Mouse (Mus musculus): ENCODE measurements around the gene Baiap3. TPM values are rescaled to one million over a fixed set of nuclear protein-coding genes. Genes with fewer than 3 reads are reported as not detected.
A peak's percentile ranks its signal among the peaks of the same experiment; 100 is the strongest.

The Baiap3 gene
- polyA plus RNA-seq, 1 experiment from 2014 or later, result 0.54 TPM

- Histone ChIP-seq H3K9me3 (ENCODE audit: low read length) (no peaks in the 10 kb centered on the region), H3K4me1 (ENCODE audit: insufficient read depth) (peaks cover 10% of the 10 kb centered on the region), H3K4me3 (ENCODE audit: low read depth, low read length) (no peak overlapping the region), H3K4me2 (ENCODE audit: low read depth, low read length) (no peak overlapping the region), H3K27ac (ENCODE audit: low read depth) (no peak overlapping the region), H3K27me3 (ENCODE audit: insufficient read depth, low read length) (peaks cover 37% of the 10 kb centered on the region), H3K36me3 (replicated peaks; ENCODE audit: insufficient read depth, low read length) (0 out of 2 replicates have a peak, but pooled peaks cover 3% of the 10 kb centered on the region), H3K9ac (replicated peaks) (no peak overlapping the region)
- ATAC-seq (no peak), DNase-seq (no peak)
- no peak for TF ChIP-seq EP300 (IDR thresholded peaks at IDR 0.05; ENCODE audit: low read depth)
- TF ChIP-seq CTCF (IDR thresholded peaks at IDR 0.05; ENCODE audit: low read depth), result no peak
- WGBS (ENCODE audit: insufficient replicate concordance), result 38% methylated on average over 10 of the region's 10 CpGs
Observed at GRCm38 (mm10) chr17:25253760-25254159, 2.4 kb downstream of the Baiap3 start.

- no peaks in the 10 kb centered on the region for H3K9me3 ChIP-seq (ENCODE audit: low read length)
- no peak for ATAC-seq
- no peak overlapping the region for H3K27ac ChIP-seq (ENCODE audit: low read depth)
- H3K4me2 ChIP-seq (ENCODE audit: low read depth, low read length), result no peak overlapping the region
- no peak for DNase-seq
- no peak overlapping the region for H3K4me3 ChIP-seq (ENCODE audit: low read depth, low read length)
- TF ChIP-seq EP300 (IDR thresholded peaks at IDR 0.05; ENCODE audit: low read depth), result no peak
- TF ChIP-seq CTCF (IDR thresholded peaks at IDR 0.05; ENCODE audit: low read depth), result no peak
- no peak overlapping the region for H3K9ac ChIP-seq (replicated peaks)
- H3K36me3 ChIP-seq (replicated peaks; ENCODE audit: insufficient read depth, low read length), result no peaks in the 10 kb centered on the region
- WGBS (ENCODE audit: insufficient replicate concordance), result 54% methylated on average over 3 of the region's 3 CpGs
- H3K27me3 ChIP-seq (ENCODE audit: insufficient read depth, low read length), result peaks cover 37% of the 10 kb centered on the region
- peaks cover 10% of the 10 kb centered on the region for H3K4me1 ChIP-seq (ENCODE audit: insufficient read depth)
Observed at GRCm38 (mm10) chr17:25252643-25253042, 3.5 kb downstream of the Baiap3 start.

DNA sequence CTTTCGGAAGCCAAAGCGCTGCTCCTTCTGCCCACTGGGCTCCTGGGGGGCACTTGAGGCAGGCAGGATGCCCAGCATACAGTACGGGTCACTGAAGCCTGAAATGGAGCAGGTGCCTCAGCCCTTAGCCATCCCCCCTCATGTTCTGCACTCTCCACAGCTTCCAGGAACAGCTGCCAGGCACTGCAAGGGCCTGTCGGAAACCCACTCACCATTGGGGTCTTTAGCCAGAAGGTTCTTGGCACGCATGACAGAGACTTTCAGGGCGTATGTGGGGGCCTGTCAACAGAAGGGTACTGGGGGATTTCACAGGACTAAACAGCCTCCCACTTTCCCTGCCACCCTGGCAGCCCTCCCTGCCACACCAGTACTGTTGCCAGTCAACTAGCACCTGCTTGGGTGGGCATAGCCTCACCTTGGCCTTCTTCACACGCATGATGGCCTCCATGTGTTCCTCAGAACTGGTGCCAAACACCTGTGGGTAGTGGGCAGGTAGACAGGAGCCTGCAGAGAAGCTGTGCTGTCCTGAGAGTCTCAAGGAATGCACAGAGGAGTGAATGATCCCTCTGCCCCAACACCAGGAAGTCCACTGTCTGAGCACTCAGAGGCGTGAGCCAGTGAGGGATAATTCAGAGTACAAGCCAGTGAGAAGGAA lies 5.9 kb downstream of the Baiap3 start:
- WGBS (ENCODE audit: insufficient replicate concordance), result 75% methylated on average over 8 of the region's 8 CpGs
- TF ChIP-seq EP300 (IDR thresholded peaks at IDR 0.05; ENCODE audit: low read depth) (no peak), CTCF (IDR thresholded peaks at IDR 0.05; ENCODE audit: low read depth) (no peak)
- ATAC-seq (no peak), DNase-seq (no peak)
- H3K27ac ChIP-seq (ENCODE audit: low read depth), result no peak overlapping the region
- H3K4me3 ChIP-seq (ENCODE audit: low read depth, low read length), result no peak overlapping the region
- H3K27me3 ChIP-seq (ENCODE audit: insufficient read depth, low read length), result peaks cover 24% of the 10 kb centered on the region
- no peak overlapping the region for H3K4me2 ChIP-seq (ENCODE audit: low read depth, low read length)
- no peaks in the 10 kb centered on the region for H3K9me3 ChIP-seq (ENCODE audit: low read length)
- no peaks in the 10 kb centered on the region for H3K36me3 ChIP-seq (replicated peaks; ENCODE audit: insufficient read depth, low read length)
- no peaks in the 10 kb centered on the region for H3K4me1 ChIP-seq (ENCODE audit: insufficient read depth)
- no peak overlapping the region for H3K9ac ChIP-seq (replicated peaks)

GRCm38 (mm10) chr17:25248033-25248750 lies 8.0 kb downstream of the Baiap3 start:
- 49% methylated on average over 18 of the region's 18 CpGs for WGBS (ENCODE audit: insufficient replicate concordance)
- ATAC-seq, result no peak
- H3K4me1 ChIP-seq (ENCODE audit: insufficient read depth), result no peaks in the 10 kb centered on the region
- no peaks in the 10 kb centered on the region for H3K9me3 ChIP-seq (ENCODE audit: low read length)
- no peak overlapping the region for H3K27ac ChIP-seq (ENCODE audit: low read depth)
- H3K27me3 ChIP-seq (ENCODE audit: insufficient read depth, low read length), result 0 out of 2 replicates have a peak, but pooled peaks cover 4% of the 10 kb centered on the region
- H3K4me3 ChIP-seq (ENCODE audit: low read depth, low read length), result no peak overlapping the region
- TF ChIP-seq EP300 (IDR thresholded peaks at IDR 0.05; ENCODE audit: low read depth) (no peak), CTCF (IDR thresholded peaks at IDR 0.05; ENCODE audit: low read depth) (no peak)
- peak overlapping the region; percentile 29 for H3K4me2 ChIP-seq (ENCODE audit: low read depth, low read length)
- no peak for DNase-seq
- H3K9ac ChIP-seq (replicated peaks), result no peak overlapping the region
- H3K36me3 ChIP-seq (replicated peaks; ENCODE audit: insufficient read depth, low read length), result peaks cover 2% of the 10 kb centered on the region

GRCm38 (mm10) chr17:25244239-25244638 lies 11.9 kb downstream of the Baiap3 start:
- Histone ChIP-seq H3K4me2 (ENCODE audit: low read depth, low read length) (no peak overlapping the region), H3K9me3 (ENCODE audit: low read length) (no peaks in the 10 kb centered on the region), H3K9ac (replicated peaks) (no peak overlapping the region), H3K27ac (ENCODE audit: low read depth) (no peak overlapping the region), H3K36me3 (replicated peaks; ENCODE audit: insufficient read depth, low read length) (peaks cover 4% of the 10 kb centered on the region), H3K4me3 (ENCODE audit: low read depth, low read length) (no peak overlapping the region), H3K4me1 (ENCODE audit: insufficient read depth) (peaks cover 13% of the 10 kb centered on the region), H3K27me3 (ENCODE audit: insufficient read depth, low read length) (no peaks in the 10 kb centered on the region)
- ATAC-seq, result no peak
- TF ChIP-seq CTCF (IDR thresholded peaks at IDR 0.05; ENCODE audit: low read depth), result no peak
- no peak for DNase-seq
- WGBS (ENCODE audit: insufficient replicate concordance), result 84% methylated on average over 16 of the region's 16 CpGs

DNA sequence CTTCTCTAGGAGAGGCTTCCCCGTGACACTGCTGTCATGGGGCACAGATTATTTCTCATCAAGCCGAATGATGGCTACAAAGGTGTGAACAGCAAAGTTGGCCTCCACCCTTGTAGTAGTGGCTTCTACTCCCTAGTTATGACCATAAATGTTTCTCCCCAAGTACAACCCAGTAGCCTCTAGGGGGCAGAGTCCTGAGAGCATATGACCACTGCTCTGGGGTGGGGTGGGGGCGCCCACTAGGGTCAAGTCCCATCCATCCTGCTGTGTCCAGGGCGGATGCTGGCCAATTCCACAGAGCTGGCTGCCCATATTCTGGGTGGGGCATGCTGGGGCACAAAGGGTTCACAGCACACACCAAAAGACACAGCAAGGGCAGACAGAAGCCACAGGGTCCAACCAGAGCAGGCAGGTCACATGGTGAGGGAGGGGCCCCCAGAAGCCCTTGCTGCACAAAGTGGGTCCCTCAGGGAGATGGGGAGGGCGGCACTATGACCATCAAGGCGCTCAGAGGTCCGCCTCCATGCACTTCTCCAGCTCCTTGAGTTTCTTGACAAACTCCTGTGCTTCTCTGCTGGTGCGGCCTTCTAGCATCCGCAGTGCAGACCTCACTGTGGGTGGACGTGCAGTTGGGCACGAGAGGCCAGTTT lies 12.9 kb downstream of the Baiap3 start:
- H3K27me3 ChIP-seq (ENCODE audit: insufficient read depth, low read length), result no peaks in the 10 kb centered on the region
- DNase-seq (no peak), ATAC-seq (no peak)
- no peak overlapping the region for H3K27ac ChIP-seq (ENCODE audit: low read depth)
- no peaks in the 10 kb centered on the region for H3K9me3 ChIP-seq (ENCODE audit: low read length)
- TF ChIP-seq CTCF (IDR thresholded peaks at IDR 0.05; ENCODE audit: low read depth), result 0 out of 2 replicates have a peak, but pooled peaks have one; percentile 19
- no peak for TF ChIP-seq EP300 (IDR thresholded peaks at IDR 0.05; ENCODE audit: low read depth)
- WGBS (ENCODE audit: insufficient replicate concordance), result 82% methylated on average over 11 of the region's 11 CpGs
- H3K4me3 ChIP-seq (ENCODE audit: low read depth, low read length), result no peak overlapping the region
- H3K4me2 ChIP-seq (ENCODE audit: low read depth, low read length), result no peak overlapping the region
- H3K4me1 ChIP-seq (ENCODE audit: insufficient read depth), result peaks cover 16% of the 10 kb centered on the region
- no peak overlapping the region for H3K9ac ChIP-seq (replicated peaks)
- peaks cover 4% of the 10 kb centered on the region for H3K36me3 ChIP-seq (replicated peaks; ENCODE audit: insufficient read depth, low read length)
